Mouse (Mus musculus) midbrain, embryonic 11.5 days (tissue): ENCODE data around the gene Vrk2. TPM values are rescaled to one million over a fixed set of nuclear protein-coding genes. Genes with fewer than 3 reads are reported as not detected.

Experiments used
- ATAC-seq: fragments of 200-750 bp; cut with Nextera tagmentation; 2 replicates; pipeline ENCODE4 v1.8.0; 2017; ENCODE audit warnings: moderate TSS enrichment, moderate library complexity; ENCODE audit not compliant: low FRiP score
- DNase-seq: peaks from one replicate; pipeline ENCODE4 v3.0.0; 2015; ENCODE audit warnings: low spot score; ENCODE audit errors: missing footprints
- H3K27ac ChIP-seq: fragments of 300-500 bp; sonication (generic); 2 replicates; pipeline ENCODE4 v1.5.1; 2014; ENCODE audit warnings: low read depth, low read length
- H3K27me3 ChIP-seq: fragments of 300-500 bp; sonication (generic); 2 replicates; pipeline ENCODE4 v1.6.1; 2014; ENCODE audit warnings: mild to moderate bottlenecking, low read length, moderate library complexity, mixed read lengths; ENCODE audit not compliant: control insufficient read depth, insufficient read depth
- H3K36me3 ChIP-seq: fragments of 300-500 bp; sonication (generic); 2 replicates; pipeline ENCODE4 v1.6.1; 2014; ENCODE audit warnings: mild to moderate bottlenecking, low read length, moderate library complexity, mixed read lengths; ENCODE audit not compliant: control insufficient read depth, insufficient read depth
- H3K4me1 ChIP-seq: fragments of 300-500 bp; sonication (generic); 2 replicates; pipeline ENCODE4 v1.6.1; 2014; ENCODE audit warnings: low read length; ENCODE audit not compliant: control insufficient read depth, insufficient read depth
- H3K4me2 ChIP-seq: fragments of 300-500 bp; sonication (generic); 2 replicates; pipeline ENCODE4 v1.6.1; 2014; ENCODE audit warnings: mild to moderate bottlenecking, moderate library complexity
- H3K4me3 ChIP-seq: fragments of 300-500 bp; sonication (generic); 2 replicates; pipeline ENCODE4 v1.5.1; 2014; ENCODE audit warnings: low read depth, low read length
- H3K9ac ChIP-seq: fragments of 300-500 bp; sonication (generic); 2 replicates; pipeline ENCODE4 v1.6.1; 2014; ENCODE audit warnings: low read length
- H3K9me3 ChIP-seq: fragments of 300-500 bp; sonication (generic); 2 replicates; pipeline ENCODE4 v1.6.1; 2016; ENCODE audit warnings: low read length; ENCODE audit not compliant: control insufficient read depth
- WGBS: fragments of 180-500 bp; shearing (Covaris S2); extraction: QIAGEN DNeasy Blood & Tissue Kit; methylation state at CpG from one replicate; pipeline ENCODE4 v1.1.7; 2014; 5-methylcytosine and 5-hydroxymethylcytosine counted together
- polyA plus RNA-seq: library from polyadenylated mRNA; unstranded; fragments of >200 nt; fragmentation: Nextera tagmentation; extraction: Ambion mirVana; gene quantifications from 2 replicates; pipeline ENCODE4 v1.2.1, GENCODE M21; 2014

The Vrk2 gene
- polyA plus RNA-seq = 32.7 and 40.2 TPM in 2 replicates

GRCm38 (mm10) chr11:26593061-26594059 lies at the start of gene Vrk2, which contains the start of gene Gm6899:
TSS of gene Vrk2 (minus strand) at chr11:26593999.
TSS of gene Gm6899 (plus strand) at chr11:26593241.
- H3K27me3 ChIP-seq = no peaks in the 10 kb centered on the region
- H3K4me1 ChIP-seq = peaks cover 9% of the 10 kb centered on the region; the same call in 1 of the 2 replicates
- peak within 1 kb of the TSS; percentile 71 for H3K4me2 ChIP-seq
- H3K27ac ChIP-seq = peak within 1 kb of the TSS; percentile 68
- peak within 1 kb of the TSS; percentile 93 for H3K9ac ChIP-seq
- under 1% methylated on average over 58 of the region's 60 CpGs for WGBS
- ATAC-seq (peak; percentile 98), DNase-seq (peak; percentile 97)
- H3K4me3 ChIP-seq = peak within 1 kb of the TSS; percentile 68
- no peaks in the 10 kb centered on the region for H3K36me3 ChIP-seq
- no peaks in the 10 kb centered on the region for H3K9me3 ChIP-seq

GRCm38 (mm10) chr11:26642141-26642540 lies 48.3 kb upstream of the Vrk2 start:
- H3K4me1 ChIP-seq = no peaks in the 10 kb centered on the region
- no peaks in the 10 kb centered on the region for H3K36me3 ChIP-seq
- DNase-seq (no peak), ATAC-seq (no peak)
- H3K9me3 ChIP-seq = no peaks in the 10 kb centered on the region
- no peak overlapping the region for H3K4me3 ChIP-seq
- no peak overlapping the region for H3K4me2 ChIP-seq
- WGBS = 74% methylated on average over 1 of the region's 1 CpGs
- H3K27me3 ChIP-seq = no peaks in the 10 kb centered on the region
- H3K27ac ChIP-seq = no peak overlapping the region
- H3K9ac ChIP-seq = no peak overlapping the region

GRCm38 (mm10) chr11:26640314-26640785 lies 46.6 kb upstream of the Vrk2 start:
- Histone ChIP-seq H3K27me3 (no peaks in the 10 kb centered on the region), H3K4me1 (no peaks in the 10 kb centered on the region), H3K27ac (no peak overlapping the region), H3K4me3 (no peak overlapping the region), H3K4me2 (no peak overlapping the region), H3K36me3 (no peaks in the 10 kb centered on the region), H3K9ac (no peak overlapping the region), H3K9me3 (no peaks in the 10 kb centered on the region)
- DNase-seq = no peak
- 83% methylated on average over 8 of the region's 8 CpGs for WGBS
- ATAC-seq = no peak

- no peak overlapping the region for H3K4me3 ChIP-seq
- 93% methylated on average over 1 of the region's 1 CpGs for WGBS
- no peaks in the 10 kb centered on the region for H3K27me3 ChIP-seq
- no peak overlapping the region for H3K27ac ChIP-seq
- no peaks in the 10 kb centered on the region for H3K36me3 ChIP-seq
- no peak for DNase-seq
- H3K9ac ChIP-seq = no peak overlapping the region
- H3K4me1 ChIP-seq = no peaks in the 10 kb centered on the region
- no peaks in the 10 kb centered on the region for H3K9me3 ChIP-seq
- H3K4me2 ChIP-seq = no peak overlapping the region
- no peak for ATAC-seq
Observed at GRCm38 (mm10) chr11:26636239-26636638, 42.4 kb upstream of the Vrk2 start.

- Histone ChIP-seq H3K4me1 (no peaks in the 10 kb centered on the region), H3K27me3 (no peaks in the 10 kb centered on the region), H3K4me2 (no peak overlapping the region), H3K36me3 (no peaks in the 10 kb centered on the region), H3K9me3 (no peaks in the 10 kb centered on the region), H3K27ac (no peak overlapping the region), H3K4me3 (no peak overlapping the region), H3K9ac (no peak overlapping the region)
- 85% methylated on average over 5 of the region's 5 CpGs for WGBS
- no peak for DNase-seq
- ATAC-seq = no peak
Observed at GRCm38 (mm10) chr11:26622727-26623126, 28.9 kb upstream of the Vrk2 start.

GRCm38 (mm10) chr11:26618475-26619223 lies 24.9 kb upstream of the Vrk2 start:
- WGBS = 86% methylated on average over 2 of the region's 2 CpGs
- Histone ChIP-seq H3K4me3 (no peak overlapping the region), H3K36me3 (no peaks in the 10 kb centered on the region), H3K9ac (no peak overlapping the region), H3K4me1 (no peaks in the 10 kb centered on the region), H3K9me3 (no peaks in the 10 kb centered on the region), H3K27me3 (no peaks in the 10 kb centered on the region), H3K27ac (no peak overlapping the region), H3K4me2 (no peak overlapping the region)
- DNase-seq (no peak), ATAC-seq (no peak)

- no peak overlapping the region for H3K27ac ChIP-seq
- H3K4me1 ChIP-seq = no peaks in the 10 kb centered on the region
- no peaks in the 10 kb centered on the region for H3K9me3 ChIP-seq
- no peak for DNase-seq
- no peaks in the 10 kb centered on the region for H3K27me3 ChIP-seq
- H3K4me2 ChIP-seq = no peak overlapping the region
- no peaks in the 10 kb centered on the region for H3K36me3 ChIP-seq
- no peak overlapping the region for H3K9ac ChIP-seq
- 78% methylated on average over 10 of the region's 10 CpGs for WGBS
- no peak for ATAC-seq
- no peak overlapping the region for H3K4me3 ChIP-seq
Observed at GRCm38 (mm10) chr11:26608795-26609194, 15.0 kb upstream of the Vrk2 start.

- Histone ChIP-seq H3K9ac (no peak overlapping the region), H3K4me3 (no peak overlapping the region), H3K27me3 (no peaks in the 10 kb centered on the region), H3K36me3 (no peaks in the 10 kb centered on the region), H3K4me1 (no peaks in the 10 kb centered on the region), H3K9me3 (no peaks in the 10 kb centered on the region), H3K4me2 (no peak overlapping the region), H3K27ac (no peak overlapping the region)
- DNase-seq = no peak
- no peak for ATAC-seq
- WGBS = 97% methylated on average over 1 of the region's 1 CpGs
Observed at GRCm38 (mm10) chr11:26604061-26604655, 10.4 kb upstream of the Vrk2 start.
